Mouse (Mus musculus) heart, adult 2 months (tissue): ENCODE measurements at regions not wholly inside any gene's neighbourhood (a gene's known extent, or its start where the extent isn't known, plus 50 kb on each side); places are given as distances from the start of the nearest gene placed in this dataset.

Experiments
- DNase-seq, 2 experiments: peaks; one replicate each; pipeline ENCODE4 v3.0.0; 2021
- H3K27ac ChIP-seq: fragments of 200-600 bp; 2 replicates; pipeline ENCODE4 v1.8.1; 2022
- H3K27me3 ChIP-seq: fragments of 200-500 bp; 2 replicates; pipeline ENCODE4 v1.6.1; 2012; ENCODE audit warnings: mild to moderate bottlenecking, low read length, inconsistent platforms, mixed read lengths; ENCODE audit not compliant: control insufficient read depth, insufficient read depth
- H3K36me3 ChIP-seq: fragments of 200-500 bp; 2 replicates; pipeline ENCODE4 v1.6.1; 2012; ENCODE audit warnings: low read length, inconsistent platforms; ENCODE audit not compliant: control insufficient read depth, insufficient read depth
- H3K4me1 ChIP-seq: fragments of 200-500 bp; 2 replicates; pipeline ENCODE4 v1.6.1; 2011; ENCODE audit warnings: low read length; ENCODE audit not compliant: control insufficient read depth, insufficient read depth
- H3K4me3 ChIP-seq: fragments of 200-600 bp; 2 replicates; pipeline ENCODE4 v1.8.1; 2022
- H3K79me2 ChIP-seq: fragments of 200-500 bp; replicated peaks from 2 replicates; pipeline ENCODE4 v1.6.1; 2012; ENCODE audit warnings: mild to moderate bottlenecking, inconsistent platforms, low read length, moderate library complexity, mixed read lengths; ENCODE audit not compliant: control insufficient read depth, insufficient read depth
- H3K9ac ChIP-seq: fragments of 200-500 bp; 2 replicates; pipeline ENCODE4 v1.6.1; 2012; ENCODE audit warnings: low read depth, mild to moderate bottlenecking, control low read depth, inconsistent platforms, low read length, mixed read lengths
- CTCF ChIP-seq: fragments of 200-600 bp; IDR thresholded peaks from 2 replicates; pipeline ENCODE4 v1.8.1; 2022; ENCODE audit warnings: antibody characterized with exemption, mild to moderate bottlenecking, moderate library complexity
- EP300 ChIP-seq: fragments of 200-500 bp; IDR thresholded peaks from 2 replicates; pipeline ENCODE4 v1.6.1; 2011; ENCODE audit warnings: low read depth, low read length, control low read depth; ENCODE audit not compliant: insufficient read depth
- POLR2A ChIP-seq: fragments of 200-500 bp; IDR thresholded peaks from 2 replicates; pipeline ENCODE4 v1.6.1; 2011; ENCODE audit warnings: mild to moderate bottlenecking, low read depth, low read length, control low read depth; ENCODE audit not compliant: insufficient read depth
- WGBS: fragments of 180-500 bp; shearing (Covaris S2); methylation state at CpG from one replicate; pipeline ENCODE4 v1.1.7; 2018; 5-methylcytosine and 5-hydroxymethylcytosine counted together
- intact Hi-C: fragments of 180-260 bp; cut with DNase I; formaldehyde crosslinking; loops from one replicate; pipeline ENCODE4 v1.15.1; 2025

- TF ChIP-seq CTCF: no peak
- no peak for TF ChIP-seq POLR2A
- no peak for TF ChIP-seq EP300
- intact Hi-C loops: no loop called here
- Histone ChIP-seq H3K9ac (no peak overlapping the region), H3K4me3 (no peak overlapping the region), H3K36me3 (no peaks in the 10 kb centered on the region), H3K27me3 (no peaks in the 10 kb centered on the region), H3K4me1 (no peaks in the 10 kb centered on the region), H3K79me2 (no peaks in the 10 kb centered on the region), H3K27ac (no peak overlapping the region)
- DNase-seq: no peak
Measured at GRCm38 (mm10) chr15:67354598-67355159, 854.0 kb upstream of the Lrrc6 start.

GRCm38 (mm10) chr15:67349501-67349900 is 848.8 kb upstream of the Lrrc6 start:
- Histone ChIP-seq H3K4me3 (no peak overlapping the region), H3K27ac (no peak overlapping the region), H3K9ac (no peak overlapping the region), H3K36me3 (no peaks in the 10 kb centered on the region), H3K27me3 (no peaks in the 10 kb centered on the region), H3K79me2 (no peaks in the 10 kb centered on the region), H3K4me1 (no peaks in the 10 kb centered on the region)
- no peak for DNase-seq
- intact Hi-C loops: no loop called here
- 84% methylated on average over 4 of the region's 4 CpGs for WGBS
- TF ChIP-seq EP300: no peak

GRCm38 (mm10) chr15:67345179-67346148 is 844.8 kb upstream of the Lrrc6 start:
- no peaks in the 10 kb centered on the region for H3K79me2 ChIP-seq
- DNase-seq: peak; percentile 30 to 39
- H3K4me3 ChIP-seq: no peak overlapping the region
- H3K4me1 ChIP-seq: no peaks in the 10 kb centered on the region
- no peaks in the 10 kb centered on the region for H3K27me3 ChIP-seq
- H3K27ac ChIP-seq: no peak overlapping the region
- TF ChIP-seq EP300 (no peak), POLR2A (no peak), CTCF (no peak)
- intact Hi-C loops: no loop called here
- no peaks in the 10 kb centered on the region for H3K36me3 ChIP-seq
- H3K9ac ChIP-seq: no peak overlapping the region
- 68% methylated on average over 7 of the region's 7 CpGs for whole genome bisulfite sequencing

GRCm38 (mm10) chr15:67342050-67342449 is 841.3 kb upstream of the Lrrc6 start:
- Histone ChIP-seq H3K79me2 (no peaks in the 10 kb centered on the region), H3K27me3 (no peaks in the 10 kb centered on the region), H3K4me3 (no peak overlapping the region), H3K27ac (no peak overlapping the region), H3K36me3 (no peaks in the 10 kb centered on the region), H3K9ac (no peak overlapping the region), H3K4me1 (no peaks in the 10 kb centered on the region)
- WGBS: 82% methylated on average over 3 of the region's 3 CpGs
- no peak for DNase-seq
- no peak for TF ChIP-seq CTCF
- TF ChIP-seq POLR2A: no peak
- TF ChIP-seq EP300: no peak
- intact Hi-C loops: no loop called here

- no peak overlapping the region for H3K9ac ChIP-seq
- no peaks in the 10 kb centered on the region for H3K79me2 ChIP-seq
- no peak for DNase-seq
- intact Hi-C loops: no loop called here
- H3K36me3 ChIP-seq: no peaks in the 10 kb centered on the region
- 75% methylated on average over 5 of the region's 5 CpGs for WGBS
- TF ChIP-seq POLR2A: no peak
- no peak for TF ChIP-seq CTCF
- no peak for TF ChIP-seq EP300
- no peaks in the 10 kb centered on the region for H3K27me3 ChIP-seq
- H3K4me3 ChIP-seq: no peak overlapping the region
- no peaks in the 10 kb centered on the region for H3K4me1 ChIP-seq
- H3K27ac ChIP-seq: no peak overlapping the region
Measured at GRCm38 (mm10) chr15:67337040-67337395, 836.3 kb upstream of the Lrrc6 start.
